Mouse (Mus musculus): ENCODE data around the gene Foxf2.

- TF ChIP-seq CTCF (IDR thresholded peaks at IDR 0.05; ENCODE audit: control insufficient read depth, insufficient read depth, low read length) (no peak), POLR2A (IDR thresholded peaks at IDR 0.05; ENCODE audit: borderline replicate concordance, control insufficient read depth, low read depth, low read length) (no peak)
Observed at GRCm38 (mm10) chr13:31579866-31580265, 45.8 kb upstream of the Foxf2 start.

All from bone marrow, adult 2 months (tissue).